Mouse (Mus musculus) lung, adult 2 months (tissue): Measurements from ENCODE around the gene Tdp1.

Source experiments
- CTCF ChIP-seq: fragments of 200-500 bp; IDR thresholded peaks from 2 replicates; pipeline ENCODE4 v1.5.1; 2011; ENCODE audit warnings: mild to moderate bottlenecking, low read length, control low read depth; ENCODE audit not compliant: insufficient read depth
- POLR2A ChIP-seq: fragments of 200-500 bp; IDR thresholded peaks from 2 replicates; pipeline ENCODE4 v1.6.1; 2011; ENCODE audit warnings: low read depth, mild to moderate bottlenecking, control low read depth, low read length, borderline replicate concordance; ENCODE audit errors: extremely low read depth

DNA sequence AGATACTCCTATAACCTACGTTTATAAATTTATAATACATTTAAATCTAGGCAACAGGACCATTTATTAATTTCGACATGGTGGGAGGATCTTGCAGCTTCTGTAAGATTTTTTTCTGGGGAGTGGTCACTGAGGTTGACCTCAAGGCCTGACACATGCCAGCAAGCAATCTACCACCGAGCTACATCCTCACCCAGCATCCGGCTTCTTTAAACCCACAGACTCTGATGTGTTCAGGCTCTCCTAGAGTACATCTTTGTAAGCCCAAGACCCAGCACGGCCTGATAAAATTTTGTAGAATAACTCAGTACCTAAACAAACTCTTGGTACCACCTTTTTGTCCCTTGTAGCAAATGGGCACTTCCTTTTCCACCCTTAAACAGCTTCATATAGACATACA is 46.8 kb upstream of the Tdp1 start:
- TF ChIP-seq CTCF: no peak
- no peak for TF ChIP-seq POLR2A
